Mouse (Mus musculus): Measurements from ENCODE around the gene Prok2. TPM values are rescaled to one million over a fixed set of nuclear protein-coding genes. Genes with fewer than 3 reads are reported as not detected.

Gene Prok2
- total RNA-seq (2015; ENCODE audit: low replicate concordance): 2.1 TPM in 1 of 2 replicates, not detected in the other
- 2.1 TPM in 1 of 2 replicates, not detected in the other for total RNA-seq (2017; ENCODE audit: low replicate concordance)

GRCm38 (mm10) chr6:99725971-99726561 lies at the start of gene Prok2:
Gene Prok2 (minus strand): TSS chr6:99726392.
- no peak for ATAC-seq (replicated peaks; ENCODE audit: low FRiP score, poor library complexity, severe bottlenecking)

DNA sequence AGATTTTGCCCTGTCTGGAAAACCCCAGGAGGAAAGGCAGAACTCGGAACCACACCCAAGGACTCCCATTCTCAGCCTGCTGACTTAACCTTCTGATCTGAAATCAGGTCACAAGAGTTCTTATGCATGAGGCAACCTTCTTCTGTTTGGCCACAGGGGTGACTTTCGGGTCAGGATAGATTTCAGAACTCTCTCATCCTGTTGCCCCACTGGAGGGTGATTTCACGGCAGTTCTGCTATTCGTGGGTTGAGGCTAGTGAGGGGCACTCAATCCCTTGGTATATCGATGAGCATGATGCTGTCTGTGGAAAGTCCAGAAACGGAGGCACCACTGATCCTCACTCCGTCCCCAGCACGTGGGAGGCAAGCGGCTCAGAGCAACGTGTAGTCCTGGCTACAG lies 48.5 kb upstream of the Prok2 start:
- no peak for ATAC-seq (replicated peaks; ENCODE audit: low FRiP score, poor library complexity, severe bottlenecking)

DNA sequence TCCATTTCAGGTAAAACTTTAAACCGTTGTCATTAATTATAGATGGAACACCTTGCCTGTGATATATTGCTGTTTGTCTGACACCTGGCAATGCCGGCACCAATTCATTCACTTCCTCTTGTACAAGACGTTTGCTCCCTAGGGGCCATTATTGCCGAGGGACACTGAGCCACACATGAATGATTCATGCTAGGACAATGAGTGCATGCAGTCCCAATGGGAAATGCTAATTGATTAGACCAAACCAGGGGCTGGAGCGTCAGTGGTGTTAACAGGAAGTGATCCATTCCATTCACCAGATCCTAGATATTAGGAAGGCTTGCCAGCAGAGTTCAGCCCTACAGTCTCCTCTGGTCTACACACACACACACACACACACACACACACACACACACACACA lies 42.3 kb upstream of the Prok2 start:
- ATAC-seq (replicated peaks; ENCODE audit: low FRiP score, poor library complexity, severe bottlenecking): no peak

DNA sequence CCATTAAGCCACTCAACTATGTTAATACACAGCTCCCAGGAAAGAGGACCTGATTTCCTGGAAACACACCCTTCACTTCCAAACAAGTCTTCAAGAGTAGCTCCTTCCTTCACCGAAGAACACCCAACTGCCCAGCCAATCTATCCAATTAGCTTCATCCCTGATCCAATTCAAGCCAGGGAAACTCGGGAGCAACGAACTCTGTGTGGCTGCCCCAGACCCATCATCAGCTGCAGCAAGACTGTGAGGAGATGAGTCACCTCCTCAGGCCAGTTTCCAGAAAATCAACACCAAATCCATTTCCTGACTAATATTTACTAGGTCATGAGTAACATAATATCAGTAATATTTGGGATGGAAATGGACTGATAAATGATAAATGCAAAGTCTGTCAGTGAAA lies 38.7 kb upstream of the Prok2 start:
- no peak for ATAC-seq (replicated peaks; ENCODE audit: low FRiP score, poor library complexity, severe bottlenecking)

- no peak for ATAC-seq (replicated peaks; ENCODE audit: low FRiP score, poor library complexity, severe bottlenecking)
Measured at GRCm38 (mm10) chr6:99762069-99762985, 36.1 kb upstream of the Prok2 start.

DNA sequence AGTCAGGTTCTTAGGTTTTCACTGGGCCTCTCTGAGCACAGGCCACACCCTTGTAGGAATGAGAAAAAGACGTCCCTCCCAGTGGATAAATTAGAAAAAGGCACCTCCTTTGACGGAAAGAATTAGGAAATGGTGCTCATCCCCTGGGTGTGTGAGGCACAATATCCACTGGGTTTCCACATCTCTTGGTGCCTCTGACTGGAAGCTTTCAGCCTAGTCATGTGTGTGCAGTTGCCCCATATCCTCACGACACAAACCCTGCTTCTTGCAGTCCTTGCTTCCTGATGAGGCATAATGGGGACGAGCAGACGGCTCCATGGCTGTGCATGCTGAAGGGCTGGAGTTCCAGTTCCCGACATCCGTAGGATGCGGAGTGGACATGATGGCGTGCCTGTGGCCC lies 29.9 kb upstream of the Prok2 start:
- ATAC-seq (replicated peaks; ENCODE audit: low FRiP score, poor library complexity, severe bottlenecking): no peak

GRCm38 (mm10) chr6:99751308-99751707 lies 25.1 kb upstream of the Prok2 start:
- ATAC-seq (replicated peaks; ENCODE audit: low FRiP score, poor library complexity, severe bottlenecking): no peak

- no peak for ATAC-seq (replicated peaks; ENCODE audit: low FRiP score, poor library complexity, severe bottlenecking)
Measured at GRCm38 (mm10) chr6:99746275-99746674, 20.1 kb upstream of the Prok2 start.

DNA sequence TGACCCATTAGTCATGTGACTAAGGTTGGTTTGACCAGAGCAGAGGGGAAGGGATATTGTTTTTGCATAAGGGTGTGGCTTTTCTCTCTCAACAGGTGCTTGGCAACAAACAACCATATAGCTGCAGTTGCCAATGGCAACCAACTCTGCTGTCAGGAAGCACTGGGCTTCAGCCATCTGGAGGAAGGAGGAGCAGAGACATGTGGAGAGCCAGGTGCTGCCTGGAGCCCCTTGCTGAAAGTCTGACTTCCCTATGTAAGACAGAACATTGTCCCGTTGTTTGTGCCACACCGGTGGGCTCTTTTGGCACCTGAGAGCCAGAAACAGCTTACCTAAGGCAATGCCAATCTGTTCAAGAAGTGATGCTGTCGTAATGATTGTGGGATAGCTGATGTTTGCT lies 16.7 kb upstream of the Prok2 start:
- no peak for ATAC-seq (replicated peaks; ENCODE audit: low FRiP score, poor library complexity, severe bottlenecking)

GRCm38 (mm10) chr6:99734666-99735065 lies 8.5 kb upstream of the Prok2 start:
- no peak for ATAC-seq (replicated peaks; ENCODE audit: low FRiP score, poor library complexity, severe bottlenecking)

DNA sequence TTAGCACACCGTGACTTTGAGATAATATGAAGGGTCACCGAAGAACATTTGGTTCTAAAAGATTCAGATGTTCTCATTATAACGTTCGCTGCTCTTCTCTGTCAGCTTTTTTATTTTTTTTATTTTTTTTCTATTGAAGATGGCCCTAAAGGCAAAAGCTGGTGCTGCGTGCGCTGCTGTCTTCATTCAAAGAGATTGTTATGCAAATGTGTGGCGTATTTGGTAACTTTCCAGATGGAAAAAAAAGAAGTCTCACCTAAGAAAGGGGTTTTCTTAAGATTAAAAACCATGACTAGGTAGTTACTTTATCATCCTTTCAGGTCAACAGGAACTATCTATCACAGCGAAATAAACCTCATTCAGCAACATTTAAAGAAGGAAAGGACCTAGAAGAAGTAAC lies 6.5 kb upstream of the Prok2 start:
- ATAC-seq (replicated peaks; ENCODE audit: low FRiP score, poor library complexity, severe bottlenecking): no peak

- ATAC-seq (replicated peaks; ENCODE audit: low FRiP score, poor library complexity, severe bottlenecking): no peak
Measured at GRCm38 (mm10) chr6:99731926-99732325, 5.7 kb upstream of the Prok2 start.

DNA sequence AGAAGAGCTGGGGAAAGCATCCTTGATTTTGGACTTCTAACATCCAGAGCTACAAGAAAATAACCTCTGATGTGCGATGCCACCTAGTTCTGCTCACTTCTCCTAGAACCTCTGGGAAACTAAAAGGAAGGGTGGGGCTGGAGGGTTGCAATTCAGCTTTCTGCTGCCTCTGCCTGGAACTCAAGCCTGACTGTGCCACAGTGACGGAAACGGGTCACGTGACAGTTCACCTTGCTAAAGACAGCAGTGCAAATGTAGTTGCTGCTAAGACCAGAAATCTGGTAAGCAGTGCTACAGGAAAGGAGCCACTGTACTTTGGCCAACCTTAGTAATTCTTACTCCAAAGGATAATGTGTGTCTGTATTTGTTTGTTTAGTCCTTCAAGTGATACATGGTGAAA lies 3.7 kb upstream of the Prok2 start:
- ATAC-seq (replicated peaks; ENCODE audit: low FRiP score, poor library complexity, severe bottlenecking): no peak

DNA sequence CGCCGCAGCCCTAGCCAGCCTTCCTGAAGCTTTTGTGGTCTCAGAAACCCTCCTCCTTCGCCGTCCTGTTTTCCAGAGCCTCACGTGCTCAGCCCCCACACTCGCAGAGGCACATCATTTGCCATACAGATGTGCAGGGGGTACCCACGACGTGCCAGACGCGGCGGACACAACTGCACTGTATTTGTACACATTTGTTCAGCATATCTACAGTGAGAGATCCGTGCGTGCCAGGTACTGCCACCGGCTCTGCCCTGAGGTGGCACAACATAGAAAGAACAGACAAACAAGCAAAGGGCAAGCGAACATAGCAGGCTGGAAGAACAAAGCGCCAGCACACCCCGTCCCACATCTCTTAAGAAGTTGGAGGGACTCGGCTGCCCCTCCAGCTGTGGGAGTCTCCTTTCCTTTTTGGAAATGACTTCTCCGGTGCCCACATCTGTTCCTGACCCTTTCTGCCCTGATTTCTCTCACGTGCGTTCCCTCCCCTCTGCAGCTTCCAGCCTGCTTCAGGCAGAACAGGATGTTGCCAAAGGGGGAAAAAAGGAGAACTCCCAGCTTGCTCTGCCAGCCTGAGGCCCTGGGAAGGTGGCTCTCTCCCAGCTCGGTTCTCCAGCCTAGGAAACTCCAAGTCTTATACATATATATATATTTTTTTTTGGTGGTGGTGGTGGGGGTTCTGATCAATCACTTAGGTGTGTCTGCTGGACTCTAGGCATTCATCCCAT lies 548 bp upstream of the Prok2 start:
- no peak for ATAC-seq (replicated peaks; ENCODE audit: low FRiP score, poor library complexity, severe bottlenecking)

DNA sequence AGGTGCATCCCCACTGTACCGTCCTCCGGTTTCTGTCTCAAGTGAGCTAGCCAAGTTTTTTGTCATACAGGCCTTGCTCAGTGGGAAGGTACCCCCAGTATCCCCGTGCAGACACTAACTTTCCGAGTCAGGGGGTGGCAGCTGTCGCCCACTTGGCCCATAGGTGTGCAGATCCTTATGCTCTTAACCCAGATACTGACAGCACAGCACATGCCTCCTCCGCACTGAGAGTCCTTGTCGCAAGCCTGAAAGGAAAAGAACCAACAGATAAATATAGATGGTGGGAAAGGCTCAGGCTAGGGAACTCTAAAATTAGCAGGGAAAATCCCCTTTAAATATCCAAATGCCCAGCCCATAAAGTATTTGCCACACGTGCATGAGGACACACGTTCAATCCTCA lies 3.8 kb downstream of the Prok2 start:
- ATAC-seq (replicated peaks; ENCODE audit: low FRiP score, poor library complexity, severe bottlenecking): no peak

DNA sequence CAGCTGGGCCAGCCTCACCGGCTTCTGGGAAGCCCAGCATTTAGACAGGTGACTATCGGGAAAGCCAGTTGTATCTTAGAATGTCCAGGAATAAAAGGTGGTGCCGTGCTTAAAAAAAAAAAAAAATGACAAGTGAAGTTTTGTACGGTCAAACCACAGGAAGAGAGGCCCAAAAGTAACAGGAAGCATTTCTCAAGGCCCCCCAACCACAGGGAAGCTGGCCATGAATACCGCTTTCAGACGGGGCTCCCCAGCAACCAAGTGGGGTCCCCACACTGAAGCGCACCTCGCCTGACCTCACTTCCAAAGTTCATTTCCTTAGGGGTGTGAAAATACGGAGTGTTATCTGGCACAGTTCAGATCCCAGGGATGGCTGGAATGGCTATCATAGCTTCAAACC lies 5.2 kb downstream of the Prok2 start:
- no peak for ATAC-seq (replicated peaks; ENCODE audit: low FRiP score, poor library complexity, severe bottlenecking)

DNA sequence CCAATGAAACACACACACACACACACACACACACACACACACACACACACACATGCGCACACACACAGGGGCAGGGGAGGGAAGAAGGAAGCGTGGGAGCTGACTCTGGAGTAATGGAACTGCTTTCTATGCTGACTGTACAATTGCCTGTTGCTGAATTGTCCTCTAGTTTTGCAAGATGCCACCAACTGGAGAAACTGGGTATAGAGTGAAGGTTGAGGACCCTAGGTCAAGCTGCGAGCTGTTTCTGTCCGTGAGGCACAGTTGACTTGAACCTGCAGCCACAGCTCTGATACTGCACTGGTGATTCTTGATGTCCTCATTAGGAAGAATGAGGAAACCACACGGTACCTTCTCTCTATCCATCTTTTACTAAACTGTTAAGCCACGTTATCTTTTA lies 10.3 kb downstream of the Prok2 start:
- ATAC-seq (replicated peaks; ENCODE audit: low FRiP score, poor library complexity, severe bottlenecking): no peak

- ATAC-seq (replicated peaks; ENCODE audit: low FRiP score, poor library complexity, severe bottlenecking): no peak
Measured at GRCm38 (mm10) chr6:99715191-99715590, 11.0 kb downstream of the Prok2 start.

DNA sequence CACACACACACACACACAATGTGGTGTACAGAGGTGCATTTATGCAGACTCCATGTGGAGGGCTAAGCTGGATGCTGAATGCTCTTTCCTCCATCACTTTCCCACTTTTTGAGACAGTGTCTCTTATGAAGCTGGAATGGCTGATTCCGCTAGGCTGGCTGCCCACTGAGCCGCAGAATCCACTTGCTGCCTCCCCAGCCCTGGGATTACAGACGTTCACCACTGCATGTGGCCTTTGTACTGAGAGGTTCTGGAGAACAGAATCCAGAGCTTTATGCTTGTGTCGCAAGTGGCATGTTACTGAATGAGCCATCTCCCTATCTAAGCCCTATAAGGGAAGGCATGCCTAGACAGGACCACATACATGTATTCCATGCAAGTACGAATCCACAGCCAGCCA lies 12.9 kb downstream of the Prok2 start:
- ATAC-seq (replicated peaks; ENCODE audit: low FRiP score, poor library complexity, severe bottlenecking): no peak

GRCm38 (mm10) chr6:99711576-99712101 lies 14.6 kb downstream of the Prok2 start:
- ATAC-seq (replicated peaks; ENCODE audit: low FRiP score, poor library complexity, severe bottlenecking): no peak

Data from erythroblast, adult 5-6 weeks (primary cell).